Mouse (Mus musculus): ENCODE measurements around the gene Tesmin. TPM values are rescaled to one million over a fixed set of nuclear protein-coding genes. Genes with fewer than 3 reads are reported as not detected.

Gene Tesmin
- total RNA-seq (2014; rRNA removed) (0.27 and 1.2 TPM in 2 replicates), polyA plus RNA-seq (2015; fragmentation: Nextera tagmentation; extraction: Ambion mirVana) (0.93 and 1.3 TPM in 2 replicates)

DNA sequence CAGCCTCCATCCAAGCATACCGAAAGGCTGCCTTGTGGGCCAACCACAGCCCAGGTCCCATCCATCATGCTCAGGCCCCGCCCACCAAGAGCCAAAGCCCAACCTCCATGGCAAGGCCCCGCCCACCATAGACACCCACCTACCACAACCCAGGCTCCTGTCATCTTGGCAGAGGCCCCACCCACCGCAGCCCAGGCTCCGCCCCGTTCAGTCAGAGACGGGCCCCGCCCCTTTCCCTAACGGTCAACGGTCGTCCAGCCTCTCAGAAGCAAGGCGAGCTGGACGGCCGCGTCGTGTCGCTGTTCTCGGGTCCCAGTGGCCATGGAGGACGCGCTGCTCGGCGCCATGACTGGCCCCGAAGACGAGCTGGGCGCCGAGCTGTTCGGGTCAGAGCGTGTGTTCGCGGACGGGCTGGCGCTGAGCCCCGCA lies at the start of gene Tesmin:
TSS of gene Tesmin (plus strand) at position 229 of the 429 bp plus-strand sequence.
- peak; percentile 71 for TF ChIP-seq CTCF (IDR thresholded peaks at IDR 0.05)
- H3K4me3 ChIP-seq (ENCODE audit: low read depth, low read length), result peak within 1 kb of the TSS; percentile 49
- H3K9me3 ChIP-seq (ENCODE audit: low read length), result no peaks in the 10 kb centered on the region
- ATAC-seq (ENCODE audit: low FRiP score), result peak; percentile 94
- peak within 1 kb of the TSS; percentile 77 for H3K4me2 ChIP-seq (ENCODE audit: low read depth, low read length, poor library complexity, severe bottlenecking)
- peak; percentile 96 for DNase-seq (ENCODE audit: low spot score)
- H3K27ac ChIP-seq (ENCODE audit: low read depth, low read length), result peak within 1 kb of the TSS; percentile 48
- 2% methylated on average over 33 of the region's 33 CpGs for WGBS
- peaks cover 9% of the 10 kb centered on the region; the same call in 1 of the 2 replicates for H3K36me3 ChIP-seq (ENCODE audit: insufficient read depth, low read length)
- peak within 1 kb of the TSS; percentile 70 for H3K9ac ChIP-seq (replicated peaks; ENCODE audit: low read length, poor library complexity, severe bottlenecking)
- H3K27me3 ChIP-seq (ENCODE audit: insufficient read depth, low read length), result no peaks in the 10 kb centered on the region
- H3K4me1 ChIP-seq (ENCODE audit: insufficient read depth, low read length), result no peaks in the 10 kb centered on the region

DNA sequence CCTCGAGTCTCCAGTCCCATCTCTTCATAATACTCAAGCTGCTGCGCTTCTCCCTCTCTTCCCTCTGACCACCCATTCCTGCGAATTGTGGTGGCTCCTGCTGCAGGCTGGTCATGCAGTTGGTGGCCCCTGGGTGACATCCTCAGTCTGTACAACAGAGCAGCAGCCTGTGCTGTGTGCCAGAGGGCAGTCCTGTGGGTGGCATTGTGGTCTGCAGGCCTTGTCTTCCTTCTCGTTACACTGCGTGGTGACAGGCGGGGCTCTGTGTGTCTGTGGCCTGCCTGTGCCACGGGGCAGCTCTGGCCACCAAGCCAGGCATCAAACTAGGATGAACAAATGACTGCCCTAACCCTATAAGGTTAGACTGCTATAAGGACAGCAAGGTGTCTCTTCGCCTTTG lies 49.5 kb upstream of the Tesmin start:
- Histone ChIP-seq H3K27ac (ENCODE audit: low read depth, low read length) (no peak overlapping the region), H3K4me3 (ENCODE audit: low read depth, low read length) (no peak overlapping the region), H3K4me1 (ENCODE audit: insufficient read depth, low read length) (no peaks in the 10 kb centered on the region), H3K36me3 (ENCODE audit: insufficient read depth, low read length) (no peaks in the 10 kb centered on the region), H3K4me2 (ENCODE audit: low read depth, low read length, poor library complexity, severe bottlenecking) (no peak overlapping the region), H3K9ac (replicated peaks; ENCODE audit: low read length, poor library complexity, severe bottlenecking) (no peak overlapping the region), H3K9me3 (ENCODE audit: low read length) (no peaks in the 10 kb centered on the region), H3K27me3 (ENCODE audit: insufficient read depth, low read length) (no peaks in the 10 kb centered on the region)
- DNase-seq (ENCODE audit: low spot score), result no peak
- no peak for ATAC-seq (ENCODE audit: low FRiP score)
- no peak for TF ChIP-seq CTCF (IDR thresholded peaks at IDR 0.05)
- WGBS, result 86% methylated on average over 8 of the region's 8 CpGs

DNA sequence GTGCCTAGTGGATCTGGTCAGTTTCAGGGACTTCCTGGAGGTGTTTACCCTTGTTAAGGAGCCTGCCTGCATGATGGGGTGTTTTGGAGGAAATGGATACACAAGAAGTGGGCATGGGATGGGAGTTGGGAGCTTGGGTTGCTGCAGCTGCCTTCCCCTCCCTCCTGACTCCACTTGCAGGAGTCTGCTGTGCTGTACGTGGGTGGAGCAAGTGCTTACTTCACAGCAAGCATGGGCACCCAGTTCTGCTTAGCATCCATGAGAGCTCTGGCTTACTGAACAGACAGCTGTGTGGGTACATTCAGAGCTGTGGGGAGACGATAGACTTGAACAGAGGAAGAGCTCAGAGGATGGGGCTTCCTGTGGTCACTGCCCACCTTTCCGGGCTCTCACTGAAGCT lies 47.6 kb upstream of the Tesmin start:
- Histone ChIP-seq H3K27ac (ENCODE audit: low read depth, low read length) (no peak overlapping the region), H3K4me3 (ENCODE audit: low read depth, low read length) (no peak overlapping the region), H3K9ac (replicated peaks; ENCODE audit: low read length, poor library complexity, severe bottlenecking) (no peak overlapping the region), H3K36me3 (ENCODE audit: insufficient read depth, low read length) (no peaks in the 10 kb centered on the region), H3K9me3 (ENCODE audit: low read length) (no peaks in the 10 kb centered on the region), H3K4me2 (ENCODE audit: low read depth, low read length, poor library complexity, severe bottlenecking) (no peak overlapping the region), H3K27me3 (ENCODE audit: insufficient read depth, low read length) (no peaks in the 10 kb centered on the region), H3K4me1 (ENCODE audit: insufficient read depth, low read length) (no peaks in the 10 kb centered on the region)
- 76% methylated on average over 3 of the region's 3 CpGs for WGBS
- ATAC-seq (ENCODE audit: low FRiP score) (no peak), DNase-seq (ENCODE audit: low spot score) (no peak)
- TF ChIP-seq CTCF (IDR thresholded peaks at IDR 0.05), result no peak

- Histone ChIP-seq H3K27ac (ENCODE audit: low read depth, low read length) (no peak overlapping the region), H3K36me3 (ENCODE audit: insufficient read depth, low read length) (no peaks in the 10 kb centered on the region), H3K4me2 (ENCODE audit: low read depth, low read length, poor library complexity, severe bottlenecking) (no peak overlapping the region), H3K9ac (replicated peaks; ENCODE audit: low read length, poor library complexity, severe bottlenecking) (no peak overlapping the region), H3K9me3 (ENCODE audit: low read length) (no peaks in the 10 kb centered on the region), H3K4me3 (ENCODE audit: low read depth, low read length) (no peak overlapping the region), H3K4me1 (ENCODE audit: insufficient read depth, low read length) (no peaks in the 10 kb centered on the region), H3K27me3 (ENCODE audit: insufficient read depth, low read length) (no peaks in the 10 kb centered on the region)
- ATAC-seq (ENCODE audit: low FRiP score), result no peak
- DNase-seq (ENCODE audit: low spot score), result no peak
- WGBS, result 72% methylated on average over 3 of the region's 3 CpGs
- no peak for TF ChIP-seq CTCF (IDR thresholded peaks at IDR 0.05)
Observed at GRCm38 (mm10) chr19:3343929-3344328, 44.7 kb upstream of the Tesmin start.

- ATAC-seq (ENCODE audit: low FRiP score) (no peak), DNase-seq (ENCODE audit: low spot score) (no peak)
- Histone ChIP-seq H3K9me3 (ENCODE audit: low read length) (no peaks in the 10 kb centered on the region), H3K9ac (replicated peaks; ENCODE audit: low read length, poor library complexity, severe bottlenecking) (no peak overlapping the region), H3K4me3 (ENCODE audit: low read depth, low read length) (no peak overlapping the region), H3K36me3 (ENCODE audit: insufficient read depth, low read length) (no peaks in the 10 kb centered on the region), H3K27me3 (ENCODE audit: insufficient read depth, low read length) (no peaks in the 10 kb centered on the region), H3K4me2 (ENCODE audit: low read depth, low read length, poor library complexity, severe bottlenecking) (no peak overlapping the region), H3K4me1 (ENCODE audit: insufficient read depth, low read length) (no peaks in the 10 kb centered on the region), H3K27ac (ENCODE audit: low read depth, low read length) (no peak overlapping the region)
- 78% methylated on average over 8 of the region's 8 CpGs for WGBS
- no peak for TF ChIP-seq CTCF (IDR thresholded peaks at IDR 0.05)
Observed at GRCm38 (mm10) chr19:3344636-3345544, 43.8 kb upstream of the Tesmin start.

GRCm38 (mm10) chr19:3347784-3348183 lies 40.9 kb upstream of the Tesmin start:
- Histone ChIP-seq H3K4me2 (ENCODE audit: low read depth, low read length, poor library complexity, severe bottlenecking) (no peak overlapping the region), H3K27me3 (ENCODE audit: insufficient read depth, low read length) (no peaks in the 10 kb centered on the region), H3K9me3 (ENCODE audit: low read length) (no peaks in the 10 kb centered on the region), H3K9ac (replicated peaks; ENCODE audit: low read length, poor library complexity, severe bottlenecking) (no peak overlapping the region), H3K36me3 (ENCODE audit: insufficient read depth, low read length) (no peaks in the 10 kb centered on the region), H3K27ac (ENCODE audit: low read depth, low read length) (no peak overlapping the region), H3K4me1 (ENCODE audit: insufficient read depth, low read length) (no peaks in the 10 kb centered on the region), H3K4me3 (ENCODE audit: low read depth, low read length) (no peak overlapping the region)
- peak; percentile 37 for TF ChIP-seq CTCF (IDR thresholded peaks at IDR 0.05)
- 92% methylated on average over 1 of the region's 1 CpGs for WGBS
- no peak for DNase-seq (ENCODE audit: low spot score)
- no peak for ATAC-seq (ENCODE audit: low FRiP score)

Measured in midbrain, postnatal 0 days (tissue).